In genomic region chr4:10800780-10801553, GRCm38 (mm10) we compare ENCODE assay signal across 19 mouse cellular contexts.
DNase-seq lines count a peak whose midpoint lies in the region; ATAC-seq lines count a peak whose summit lies in the region.
"Had no signal": no experiment of that assay in that cellular context is flagged by ENCODE, and none has a peak within 500 bp of the region (broad histone marks: within the 10 kb centered on the region; RNA-seq: fewer than 3 reads in every experiment).

No protein-coding gene starts in this region.

- intact Hi-C loops in left cerebral cortex, postnatal 25 days (cut with DNase I) = no loop called here

- peak; percentile 7 to 8 for DNase-seq in left cerebral cortex, postnatal 25 days (ENCODE audit: low spot score in 2 of 2)
- no peak for DNase-seq in left cerebral cortex, adult 8-10 months (ENCODE audit: low spot score in 2 of 2)
- peak; percentile 55 to 62 for DNase-seq in cerebellum, adult 18-20 months
- peak; percentile 66 to 68 for DNase-seq in cerebellum, postnatal 10 days
- DNase-seq in layer of hippocampus, postnatal 36 days = no peak
- DNase-seq in adrenal gland, adult 2 months = no peak
- DNase-seq: adrenal gland, adult 8-10 months; B cell, adult 2 months; kidney, adult 9 months; kidney, postnatal 25 days; left cerebral cortex, postnatal 4 days; lung, embryonic 14.5 days; retina, postnatal 1 day; thymus, postnatal 14 days had no signal

- ATAC-seq in megakaryocyte-erythroid progenitor cell, adult 5-6 weeks (replicated peaks; ENCODE audit: low FRiP score, low TSS enrichment, poor library complexity, severe bottlenecking) = no peak
- ATAC-seq: hindbrain, embryonic 16.5 days; intestine, embryonic 15.5 days; midbrain, embryonic 16.5 days; Patski had no signal

Comparison
In these comparisons a context has a peak if more than half of its experiments do, and no peak if none do; other contexts are left out.
1. DNase-seq: peak in left cerebral cortex, postnatal 25 days (2 of 2), cerebellum, adult 18-20 months (2 of 2) and cerebellum, postnatal 10 days (2 of 2); none in left cerebral cortex, adult 8-10 months (0 of 2), layer of hippocampus, postnatal 36 days (0 of 2) and adrenal gland, adult 2 months (single experiment).